ENCODE assay signal across 7 mouse cellular contexts in genomic region chr5:34370840-34371239, GRCm38 (mm10). TPM values are rescaled to one million over a fixed set of nuclear protein-coding genes. Genes with fewer than 3 reads are reported as not detected.
DNase-seq lines count a peak whose midpoint lies in the region; ATAC-seq and TF ChIP-seq lines count a peak whose summit lies in the region.

No protein-coding gene starts in this region.

- peak overlapping the region; percentile 81 for H3K4me2 ChIP-seq in lung, embryonic 14.5 days
- peak overlapping the region; percentile 54 for H3K4me2 ChIP-seq in embryonic facial prominence, embryonic 15.5 days (replicated peaks)

- DNase-seq in lung, embryonic 14.5 days: no peak
- no peak for DNase-seq in lung, postnatal 10 days
- DNase-seq in limb, embryonic 10.5 days (ENCODE audit: low spot score): no peak
- DNase-seq in embryo, embryonic 10 days (ENCODE audit: low spot score): no peak
- no peak for DNase-seq in B cell, adult 2 months

- H3K27me3 ChIP-seq in lung, embryonic 14.5 days (ENCODE audit: insufficient read depth, low read length): no peaks in the 10 kb centered on the region
- no peaks in the 10 kb centered on the region for H3K27me3 ChIP-seq in embryonic facial prominence, embryonic 15.5 days
- no peaks in the 10 kb centered on the region for H3K27me3 ChIP-seq in limb, embryonic 10.5 days (ENCODE audit: low read depth, poor library complexity, severe bottlenecking)

- H3K36me3 ChIP-seq in lung, embryonic 14.5 days (ENCODE audit: insufficient read depth): no peaks in the 10 kb centered on the region
- H3K36me3 ChIP-seq in embryonic facial prominence, embryonic 15.5 days: no peaks in the 10 kb centered on the region
- H3K36me3 ChIP-seq in limb, embryonic 10.5 days: 0 out of 2 replicates have a peak, but pooled peaks cover 2% of the 10 kb centered on the region

- no peak for TF ChIP-seq CTCF in lung, embryonic 14.5 days (IDR thresholded peaks at IDR 0.05; ENCODE audit: low read depth)
- no peak for TF ChIP-seq CTCF in olfactory bulb, adult 2 months (IDR thresholded peaks at IDR 0.05; ENCODE audit: insufficient read depth, low read depth, low read length)

- 23% methylated on average over 8 of the region's 8 CpGs for WGBS in lung, embryonic 14.5 days
- WGBS in embryonic facial prominence, embryonic 15.5 days: 17% methylated on average over 8 of the region's 8 CpGs
- 34% methylated on average over 8 of the region's 8 CpGs for WGBS in limb, embryonic 10.5 days
- 12% methylated on average over 8 of the region's 8 CpGs for WGBS in olfactory bulb, adult 2 months

- ATAC-seq in lung, embryonic 14.5 days (ENCODE audit: insufficient read depth): no peak
- no peak for ATAC-seq in embryonic facial prominence, embryonic 15.5 days (ENCODE audit: insufficient number of reproducible peaks, low FRiP score, low TSS enrichment, low read depth)

- H3K27ac ChIP-seq in lung, embryonic 14.5 days (ENCODE audit: low read depth): no peak overlapping the region
- no peak overlapping the region for H3K27ac ChIP-seq in embryonic facial prominence, embryonic 15.5 days (replicated peaks)
- peak overlapping the region; percentile 92; the same call in 1 of the 2 replicates for H3K27ac ChIP-seq in limb, embryonic 10.5 days
- H3K27ac ChIP-seq in olfactory bulb, adult 2 months (ENCODE audit: insufficient read depth, low read depth, low read length): no peak overlapping the region

- H3K9ac ChIP-seq in lung, embryonic 14.5 days: peak overlapping the region; percentile 97
- peak overlapping the region; percentile 91 for H3K9ac ChIP-seq in embryonic facial prominence, embryonic 15.5 days

- H3K9me3 ChIP-seq in lung, embryonic 14.5 days (ENCODE audit: low read depth, low read length): no peaks in the 10 kb centered on the region
- H3K9me3 ChIP-seq in embryonic facial prominence, embryonic 15.5 days (replicated peaks): no peaks in the 10 kb centered on the region
- H3K9me3 ChIP-seq in limb, embryonic 10.5 days (replicated peaks): no peaks in the 10 kb centered on the region

- peak overlapping the region; percentile 91 for H3K4me3 ChIP-seq in lung, embryonic 14.5 days (ENCODE audit: low read depth, low read length)
- peak overlapping the region; percentile 84 for H3K4me3 ChIP-seq in embryonic facial prominence, embryonic 15.5 days (replicated peaks)
- peak overlapping the region; percentile 91 for H3K4me3 ChIP-seq in limb, embryonic 10.5 days
- peak overlapping the region; percentile 99 for H3K4me3 ChIP-seq in olfactory bulb, adult 2 months (ENCODE audit: insufficient read depth, low read depth, low read length)

- no peak for TF ChIP-seq POLR2A in olfactory bulb, adult 2 months (IDR thresholded peaks at IDR 0.05; ENCODE audit: insufficient read depth, low read depth, low read length)

- H3K4me1 ChIP-seq in lung, embryonic 14.5 days (ENCODE audit: insufficient read depth): peaks cover 14% of the 10 kb centered on the region; the same call in 1 of the 2 replicates
- H3K4me1 ChIP-seq in embryonic facial prominence, embryonic 15.5 days: peaks cover 16% of the 10 kb centered on the region
- peaks cover 23% of the 10 kb centered on the region for H3K4me1 ChIP-seq in limb, embryonic 10.5 days
- H3K4me1 ChIP-seq in olfactory bulb, adult 2 months (ENCODE audit: control insufficient read depth, insufficient read depth, low read length): no peaks in the 10 kb centered on the region

RNA-seq across cellular contexts. Expression of gene Fam193a, which starts 1.1 kb away (rescaled TPM):
- polyA plus RNA-seq in lung, embryonic 14.5 days (2014; fragmentation: Nextera tagmentation; extraction: Ambion mirVana): 14.9 and 15.4 TPM in 2 replicates
- 13.2 and 13.5 TPM in 2 replicates for polyA plus RNA-seq in embryonic facial prominence, embryonic 15.5 days (2015; fragmentation: Nextera tagmentation; extraction: Ambion mirVana)
- polyA plus RNA-seq in limb, embryonic 10.5 days (2016; fragmentation: Nextera tagmentation; extraction: Ambion mirVana): 13.9 and 15.1 TPM in 2 replicates
- not detected in 2 replicates for polyA plus RNA-seq in olfactory bulb, adult 2 months (2012; ENCODE audit: insufficient read depth, insufficient read length, low replicate concordance, missing spikeins)

RNA-seq across cellular contexts. Expression of gene Rnf4, which starts 34.8 kb away (rescaled TPM):
- 196 and 198 TPM in 2 replicates for polyA plus RNA-seq in lung, embryonic 14.5 days (2014; fragmentation: Nextera tagmentation; extraction: Ambion mirVana)
- polyA plus RNA-seq in embryonic facial prominence, embryonic 15.5 days (2015; fragmentation: Nextera tagmentation; extraction: Ambion mirVana): 142 and 147 TPM in 2 replicates
- 188 and 207 TPM in 2 replicates for polyA plus RNA-seq in limb, embryonic 10.5 days (2016; fragmentation: Nextera tagmentation; extraction: Ambion mirVana)
- 159 TPM in 1 of 2 replicates, not detected in the other for polyA plus RNA-seq in olfactory bulb, adult 2 months (2012; ENCODE audit: insufficient read depth, insufficient read length, low replicate concordance, missing spikeins)
